Mouse (Mus musculus) gastrocnemius, adult 2 months (tissue): Measurements from ENCODE around the gene Olfr1366. TPM values are rescaled to one million over a fixed set of nuclear protein-coding genes. Genes with fewer than 3 reads are reported as not detected.

ENCODE experiments used
- DNase-seq: peaks from one replicate; pipeline ENCODE4 v3.0.0; 2022
- H3K27ac ChIP-seq: fragments of 200-600 bp; 2 replicates; pipeline ENCODE4 v1.8.1; 2022; ENCODE audit warnings: mild to moderate bottlenecking
- H3K4me3 ChIP-seq: fragments of 200-600 bp; 2 replicates; pipeline ENCODE4 v1.8.1; 2022; ENCODE audit warnings: mild to moderate bottlenecking, moderate library complexity
- CTCF ChIP-seq: fragments of 200-600 bp; IDR thresholded peaks from 2 replicates; pipeline ENCODE4 v1.8.1; 2022; ENCODE audit warnings: antibody characterized with exemption, mild to moderate bottlenecking, moderate library complexity
- intact Hi-C: fragments of 180-260 bp; cut with DNase I; formaldehyde crosslinking; loops from one replicate; pipeline ENCODE4 v1.15.1; 2025
- total RNA-seq, 2 experiments: library from RNA; stranded (reverse); gene quantifications; 2 replicates each; pipeline ENCODE4 v1.2.3; 2021

Olfr1366 gene
- total RNA-seq, 2 experiments from 2014 or later = not detected

DNA sequence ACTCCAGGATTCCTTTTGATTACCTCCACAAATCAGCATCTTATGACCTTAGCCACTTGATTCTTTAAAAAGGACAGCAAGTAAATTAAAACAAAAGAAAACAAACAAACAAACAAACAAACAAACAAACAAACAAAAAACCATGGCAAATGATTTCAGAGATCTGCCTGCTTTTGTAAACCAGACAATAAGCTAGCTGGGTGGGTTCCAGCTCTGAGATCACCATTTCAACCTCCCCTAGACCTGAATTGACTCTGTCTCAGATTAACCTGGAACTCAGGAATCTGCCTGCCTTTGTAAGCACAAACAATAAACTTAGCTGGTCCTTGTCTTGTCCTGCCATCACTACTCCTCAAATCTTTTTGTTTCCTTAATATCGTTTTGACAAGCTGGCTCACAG, 55.7 kb downstream of the Olfr1366 start:
- intact Hi-C loops = no loop called here

More for the DNA sequence above, 55.7 kb downstream of the Olfr1366 start:
- no peak overlapping the region for H3K4me3 ChIP-seq
- no peak for DNase-seq
- TF ChIP-seq CTCF = no peak
- H3K27ac ChIP-seq = no peak overlapping the region

Other genes with a start within 250 kb of the Olfr1366 start
- not detected for gene Gpx6, start 230.7 kb downstream of the Olfr1366 start, total RNA-seq
- not detected for gene Olfr1367, start 195.9 kb downstream of the Olfr1366 start, total RNA-seq
- 1 to 10 TPM; 6.9 to 8.7 TPM for gene Zscan12, start 180.0 kb downstream of the Olfr1366 start, total RNA-seq
- gene Zkscan3, start 140.1 kb downstream of the Olfr1366 start, total RNA-seq = 10 to 100 TPM; 16.2 to 20.6 TPM
- under 1 TPM; 0.18 to 0.59 TPM for gene Pgbd1, start 101.8 kb downstream of the Olfr1366 start, total RNA-seq
- 10 to 100 TPM; 13.6 to 14.5 TPM for gene Zscan26, start 89.1 kb downstream of the Olfr1366 start, total RNA-seq
- gene Nkapl, start 74.3 kb downstream of the Olfr1366 start, total RNA-seq = under 1 TPM; 0.14 to 0.15 TPM
- gene Zkscan4, start 63.9 kb downstream of the Olfr1366 start, total RNA-seq = under 1 TPM; 0.38 to 0.50 TPM
- not detected for gene Gm10065, start 63.4 kb downstream of the Olfr1366 start, total RNA-seq
- gene AK157302, start 47.6 kb downstream of the Olfr1366 start, total RNA-seq = 10 to 100 TPM; 21.8 to 23.3 TPM
- 100 to 1,000 TPM; 119 to 160 TPM for gene Gm11273, start 41.4 kb downstream of the Olfr1366 start, total RNA-seq
- gene Zkscan8, start 11.7 kb downstream of the Olfr1366 start, total RNA-seq = 1 to 10 TPM; 4.7 to 6.1 TPM
- gene Olfr1535, start 17.1 kb upstream of the Olfr1366 start, total RNA-seq = not detected
- not detected for gene Olfr1364, start 39.0 kb upstream of the Olfr1366 start, total RNA-seq
- not detected for gene Olfr1362, start 71.2 kb upstream of the Olfr1366 start, total RNA-seq
- not detected for gene Olfr11, start 99.7 kb upstream of the Olfr1366 start, total RNA-seq
- gene Olfr1361, start 120.6 kb upstream of the Olfr1366 start, total RNA-seq = not detected
- gene Olfr1360, start 134.6 kb upstream of the Olfr1366 start, total RNA-seq = not detected
- not detected for gene Olfr1359, start 155.3 kb upstream of the Olfr1366 start, total RNA-seq
- 1 to 10 TPM; 3.9 to 6.5 TPM for gene Hist1h2bl, start 173.3 kb upstream of the Olfr1366 start, total RNA-seq
- 1 to 10 TPM in 1 of 2 experiments, not detected in 1; 2.2 TPM for gene Hist1h2ai, start 173.6 kb upstream of the Olfr1366 start, total RNA-seq
- gene Hist1h3h, start 174.9 kb upstream of the Olfr1366 start, total RNA-seq = 1 to 10 TPM; 1.2 to 2.1 TPM
- 1 to 10 TPM in 1 of 2 experiments, not detected in 1; 1.2 TPM for gene Hist1h2bm, start 179.2 kb upstream of the Olfr1366 start, total RNA-seq
- gene Hist1h4j, start 192.3 kb upstream of the Olfr1366 start, total RNA-seq = 1 to 10 TPM in 1 of 2 experiments, under 1 TPM in 1; 0.42 to 1.1 TPM
- gene Hist1h4k, start 207.7 kb upstream of the Olfr1366 start, total RNA-seq = 10 to 100 TPM; 12.0 to 12.2 TPM
- under 1 TPM in 1 of 2 experiments, not detected in 1; 0.98 TPM for gene Hist1h2ak, start 211.0 kb upstream of the Olfr1366 start, total RNA-seq
- gene Hist1h2bn, start 211.3 kb upstream of the Olfr1366 start, total RNA-seq = 1 to 10 TPM in 1 of 2 experiments, not detected in 1; 1.4 TPM
- gene Hist1h1b, start 237.8 kb upstream of the Olfr1366 start, total RNA-seq = under 1 TPM; 0.45 to 0.69 TPM
- 10 to 100 TPM; 10.1 to 10.3 TPM for gene Hist1h3i, start 240.6 kb upstream of the Olfr1366 start, total RNA-seq
- gene Hist1h2an, start 244.4 kb upstream of the Olfr1366 start, total RNA-seq = not detected
- 1 to 10 TPM in 1 of 2 experiments, not detected in 1; 1.1 TPM for gene Hist1h2bp, start 244.7 kb upstream of the Olfr1366 start, total RNA-seq